Mouse (Mus musculus) embryo, embryonic 9.5 days (tissue): ENCODE data around the gene Irf1.

Source experiments
- DNase-seq: peaks from one replicate; pipeline ENCODE4 v3.0.0-alpha.2; 2017; ENCODE audit errors: extremely low spot score

Irf1 gene

GRCm38 (mm10) chr11:53783288-53783687 lies 13.5 kb downstream of the Irf1 start:
- no peak for DNase-seq

GRCm38 (mm10) chr11:53785311-53785936 lies 15.6 kb downstream of the Irf1 start:
- no peak for DNase-seq

- no peak for DNase-seq
These were observed 16.5 kb downstream of the Irf1 start for GRCm38 (mm10) chr11:53786058-53787031.

- no peak for DNase-seq
These were observed 18.4 kb downstream of the Irf1 start for GRCm38 (mm10) chr11:53788196-53788595.

- DNase-seq, result no peak
These were observed 19.5 kb downstream of the Irf1 start for GRCm38 (mm10) chr11:53789277-53789676.

GRCm38 (mm10) chr11:53792986-53793385 lies 23.2 kb downstream of the Irf1 start:
- DNase-seq, result no peak

- no peak for DNase-seq
These were observed 24.2 kb downstream of the Irf1 start for GRCm38 (mm10) chr11:53794015-53794414.

- peak; percentile 30 for DNase-seq
These were observed 25.1 kb downstream of the Irf1 start for GRCm38 (mm10) chr11:53794671-53795557.

GRCm38 (mm10) chr11:53795813-53796212 lies 26.0 kb downstream of the Irf1 start:
- DNase-seq, result no peak

GRCm38 (mm10) chr11:53796409-53797151 lies 26.8 kb downstream of the Irf1 start:
- DNase-seq, result no peak

- no peak for DNase-seq
These were observed 27.6 kb downstream of the Irf1 start for GRCm38 (mm10) chr11:53797386-53797920.

- no peak for DNase-seq
These were observed 28.4 kb downstream of the Irf1 start for GRCm38 (mm10) chr11:53798041-53798711.

GRCm38 (mm10) chr11:53800036-53800435 lies 30.2 kb downstream of the Irf1 start:
- DNase-seq, result no peak

- DNase-seq, result no peak
These were observed 31.2 kb downstream of the Irf1 start for GRCm38 (mm10) chr11:53800975-53801374.

GRCm38 (mm10) chr11:53803093-53803492 lies 33.3 kb downstream of the Irf1 start:
- DNase-seq, result no peak

- no peak for DNase-seq
These were observed 33.7 kb downstream of the Irf1 start for GRCm38 (mm10) chr11:53803494-53803893.

GRCm38 (mm10) chr11:53804569-53805344 lies 34.9 kb downstream of the Irf1 start:
- DNase-seq, result no peak

GRCm38 (mm10) chr11:53805786-53806185 lies 36.0 kb downstream of the Irf1 start:
- DNase-seq, result no peak

GRCm38 (mm10) chr11:53809354-53809753 lies 39.5 kb downstream of the Irf1 start:
- DNase-seq, result no peak

- no peak for DNase-seq
These were observed 40.3 kb downstream of the Irf1 start for GRCm38 (mm10) chr11:53810156-53810555.
